Mouse (Mus musculus): ENCODE results near the gene Usp4.

GRCm38 (mm10) chr9:108385006-108385405 lies 37.4 kb downstream of the Usp4 start:
- TF ChIP-seq CTCF (conservative IDR thresholded peaks at IDR 0.05; ENCODE audit: insufficient read depth, insufficient read length, low read depth, low read length) = no peak
- TF ChIP-seq POLR2A (IDR thresholded peaks at IDR 0.05; ENCODE audit: low read depth, low read length) = no peak

Data from kidney, adult 2 months (tissue).